Comparison of ENCODE assay signal across 16 mouse cellular contexts in the genomic region with DNA sequence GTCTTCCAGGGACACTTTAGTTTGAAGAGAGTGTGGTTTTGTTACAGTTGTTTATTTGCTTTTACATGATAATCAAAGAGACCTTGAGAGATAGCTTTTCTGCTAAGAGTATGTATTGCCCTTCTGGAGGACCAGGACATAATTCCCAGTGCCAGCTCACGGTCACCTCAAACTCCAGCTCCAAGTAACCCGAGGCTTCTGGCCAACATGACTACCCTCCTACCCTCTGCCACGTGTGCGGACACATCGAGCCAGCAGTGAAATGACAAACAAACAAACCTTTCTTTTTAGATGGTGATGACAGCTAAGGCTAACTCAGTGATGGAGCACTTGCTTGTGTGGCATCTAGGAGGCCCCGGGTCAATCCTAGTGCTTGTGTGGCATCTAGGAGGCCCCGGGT. TPM values are rescaled to one million over a fixed set of nuclear protein-coding genes. Genes with fewer than 3 reads are reported as not detected.
A peak's percentile ranks its signal among the peaks of the same experiment; 100 is the strongest.
DNase-seq lines count a peak whose midpoint lies in the region; ATAC-seq lines count a peak whose summit lies in the region.
"Had no signal": no experiment of that assay in that cellular context is flagged by ENCODE, and none has a peak within 500 bp of the region (broad histone marks: within the 10 kb centered on the region; RNA-seq: fewer than 3 reads in every experiment).

No protein-coding gene starts in this region.

- H3K9ac ChIP-seq in heart, embryonic 11.5 days (ENCODE audit: low read depth, low read length): no peak overlapping the region
- no peak overlapping the region for H3K9ac ChIP-seq in lung, embryonic 15.5 days
- peak overlapping the region; percentile 46; the same call in 1 of the 2 replicates for H3K9ac ChIP-seq in intestine, embryonic 16.5 days (ENCODE audit: low read depth, low read length)
- no peak overlapping the region for H3K9ac ChIP-seq in stomach, embryonic 15.5 days
- H3K9ac ChIP-seq: forebrain, postnatal 0 days; hindbrain, embryonic 12.5 days had no signal

- WGBS in heart, embryonic 11.5 days (ENCODE audit: insufficient replicate concordance): 61% methylated on average over 7 of the region's 7 CpGs
- 28% methylated on average over 7 of the region's 7 CpGs for WGBS in lung, embryonic 15.5 days
- 71% methylated on average over 7 of the region's 7 CpGs for WGBS in intestine, embryonic 16.5 days
- WGBS in stomach, embryonic 15.5 days: 51% methylated on average over 7 of the region's 7 CpGs

- H3K36me3 ChIP-seq in heart, embryonic 11.5 days (ENCODE audit: control insufficient read depth, insufficient read depth, low read length): no peaks in the 10 kb centered on the region
- H3K36me3 ChIP-seq in lung, embryonic 15.5 days: peaks cover 3% of the 10 kb centered on the region; the same call in 1 of the 2 replicates
- no peaks in the 10 kb centered on the region; the same call in 1 of the 2 replicates for H3K36me3 ChIP-seq in intestine, embryonic 16.5 days (ENCODE audit: control insufficient read depth, insufficient read depth, low read length)
- H3K36me3 ChIP-seq in stomach, embryonic 15.5 days: no peaks in the 10 kb centered on the region

- DNase-seq in heart, postnatal 14 days: no peak
- no peak for DNase-seq in lung, postnatal 4 days
- no peak for DNase-seq in left cerebral cortex, postnatal 4 days
- DNase-seq: cerebellum, adult 11 months; forebrain, postnatal 0 days; heart, adult 11 months; kidney, adult 9 months; layer of hippocampus, adult 9-11 months; lung, postnatal 36 days; right cerebral cortex, postnatal 14 days; thymus, postnatal 4 days had no signal

- H3K27me3 ChIP-seq in heart, embryonic 11.5 days (ENCODE audit: control insufficient read depth, insufficient read depth, low read length): no peaks in the 10 kb centered on the region
- no peaks in the 10 kb centered on the region for H3K27me3 ChIP-seq in lung, embryonic 15.5 days
- no peaks in the 10 kb centered on the region for H3K27me3 ChIP-seq in intestine, embryonic 16.5 days (replicated peaks; ENCODE audit: control insufficient read depth, insufficient read depth, low read length)
- no peaks in the 10 kb centered on the region for H3K27me3 ChIP-seq in stomach, embryonic 15.5 days (replicated peaks)
- H3K27me3 ChIP-seq: hindbrain, embryonic 12.5 days had no signal

- intact Hi-C loops in heart, postnatal 14 days (cut with DNase I): no loop called here
- intact Hi-C loops in left cerebral cortex, postnatal 4 days (cut with DNase I): no loop called here

- peak overlapping the region; percentile 25; the same call in 1 of the 2 replicates for H3K4me2 ChIP-seq in heart, embryonic 11.5 days
- peak overlapping the region; percentile 3; the same call in 1 of the 2 replicates for H3K4me2 ChIP-seq in lung, embryonic 15.5 days
- peak overlapping the region; percentile 29 for H3K4me2 ChIP-seq in intestine, embryonic 16.5 days (ENCODE audit: low read depth, low read length)
- 0 out of 2 replicates have a peak overlapping the region, but pooled peaks have one; percentile 16 for H3K4me2 ChIP-seq in stomach, embryonic 15.5 days
- H3K4me2 ChIP-seq: hindbrain, embryonic 12.5 days had no signal

- peaks cover 27% of the 10 kb centered on the region for H3K4me1 ChIP-seq in heart, embryonic 11.5 days (ENCODE audit: control insufficient read depth, insufficient read depth, low read length)
- H3K4me1 ChIP-seq in lung, embryonic 15.5 days: peaks cover 36% of the 10 kb centered on the region
- peaks cover 35% of the 10 kb centered on the region for H3K4me1 ChIP-seq in intestine, embryonic 16.5 days (ENCODE audit: control insufficient read depth, insufficient read depth, low read length)
- peaks cover 32% of the 10 kb centered on the region for H3K4me1 ChIP-seq in stomach, embryonic 15.5 days

- no peak overlapping the region for H3K4me3 ChIP-seq in heart, embryonic 11.5 days (ENCODE audit: low read depth, low read length)
- H3K4me3 ChIP-seq in lung, embryonic 15.5 days: no peak overlapping the region
- no peak overlapping the region; the same call in 1 of the 2 replicates for H3K4me3 ChIP-seq in intestine, embryonic 16.5 days (ENCODE audit: low read length)
- H3K4me3 ChIP-seq in stomach, embryonic 15.5 days (replicated peaks): no peak overlapping the region
- H3K4me3 ChIP-seq: hindbrain, embryonic 12.5 days had no signal

- no peak overlapping the region for H3K27ac ChIP-seq in heart, embryonic 11.5 days (ENCODE audit: low read depth, low read length)
- H3K27ac ChIP-seq in lung, embryonic 15.5 days: no peak overlapping the region
- H3K27ac ChIP-seq in intestine, embryonic 16.5 days (ENCODE audit: low read length): peak overlapping the region; percentile 76
- no peak overlapping the region for H3K27ac ChIP-seq in stomach, embryonic 15.5 days
- H3K27ac ChIP-seq: hindbrain, embryonic 12.5 days had no signal

- H3K9me3 ChIP-seq in heart, embryonic 11.5 days (replicated peaks; ENCODE audit: control insufficient read depth, low read length): no peaks in the 10 kb centered on the region
- no peaks in the 10 kb centered on the region for H3K9me3 ChIP-seq in lung, embryonic 15.5 days
- no peaks in the 10 kb centered on the region for H3K9me3 ChIP-seq in intestine, embryonic 16.5 days (ENCODE audit: control insufficient read depth, low read length)
- no peaks in the 10 kb centered on the region for H3K9me3 ChIP-seq in stomach, embryonic 15.5 days
- H3K9me3 ChIP-seq: hindbrain, embryonic 12.5 days had no signal

- no peak for ATAC-seq in heart, embryonic 11.5 days (replicated peaks; ENCODE audit: insufficient number of reproducible peaks, low FRiP score, low TSS enrichment)
- ATAC-seq in lung, embryonic 15.5 days (ENCODE audit: borderline replicate concordance, extremely low read depth, low FRiP score, low TSS enrichment): no peak
- ATAC-seq in intestine, embryonic 16.5 days: no peak
- no peak for ATAC-seq in stomach, embryonic 15.5 days (ENCODE audit: insufficient read depth, low FRiP score, low read depth)
- ATAC-seq: forebrain, postnatal 0 days had no signal

RNA-seq across cellular contexts. Expression of a gene that starts 2.5 kb away (rescaled TPM):
- 49.2 and 57.9 TPM in 2 replicates for polyA plus RNA-seq in heart, embryonic 11.5 days (2014; fragmentation: Nextera tagmentation; extraction: Ambion mirVana)
- 10 to 100 TPM; 37.4 to 38.2 TPM for total RNA-seq in heart, postnatal 14 days (2021)
- 72.1 and 76.4 TPM in 2 replicates for polyA plus RNA-seq in lung, embryonic 15.5 days (2015; fragmentation: Nextera tagmentation; extraction: Ambion mirVana)
- polyA plus RNA-seq in intestine, embryonic 16.5 days (2015; fragmentation: Nextera tagmentation; extraction: Ambion mirVana): 101 and 114 TPM in 2 replicates
- 82.8 and 86.4 TPM in 2 replicates for polyA plus RNA-seq in stomach, embryonic 15.5 days (2015; fragmentation: Nextera tagmentation; extraction: Ambion mirVana)
- total RNA-seq in left cerebral cortex, postnatal 4 days (2021): 10 to 100 TPM; 41.0 to 42.3 TPM
